Mouse (Mus musculus) CD4-positive, CD25-positive, alpha-beta regulatory T cell, adult 4 months (primary cell): ENCODE measurements around the gene Slc16a6. TPM values are rescaled to one million over a fixed set of nuclear protein-coding genes. Genes with fewer than 3 reads are reported as not detected.

Experiments
- ATAC-seq: one replicate; pipeline ENCODE4 v1.8.0; 2017
- polyA plus RNA-seq, 2 experiments: library from polyadenylated mRNA; unstranded; fragments of 100-300 nt; shearing (Covaris generic); gene quantifications; one replicate each; pipeline ENCODE4 v1.2.1; 2017

Gene Slc16a6
- polyA plus RNA-seq, 2 experiments from 2014 or later, result 16.7 to 21.0 TPM

DNA sequence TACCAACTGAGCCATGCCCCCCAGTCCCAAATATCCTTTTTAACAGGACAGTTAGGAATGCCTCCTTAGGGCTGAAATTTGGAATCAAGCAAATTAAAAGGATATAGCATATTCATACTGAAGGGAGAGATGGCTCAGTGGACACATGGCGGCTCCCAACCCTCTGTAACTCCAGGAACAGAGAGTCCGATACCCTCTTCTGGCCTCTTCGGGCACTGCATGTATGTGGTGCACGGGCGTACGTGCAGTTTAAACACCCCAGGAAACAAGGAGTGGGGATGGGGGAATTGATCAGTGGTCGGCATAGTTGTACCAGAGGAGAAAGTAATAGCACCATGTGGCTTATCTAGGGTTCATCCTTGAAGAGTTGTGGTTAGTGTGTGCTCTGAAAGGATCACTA lies 28.8 kb downstream of the Slc16a6 start:
- ATAC-seq, result no peak

DNA sequence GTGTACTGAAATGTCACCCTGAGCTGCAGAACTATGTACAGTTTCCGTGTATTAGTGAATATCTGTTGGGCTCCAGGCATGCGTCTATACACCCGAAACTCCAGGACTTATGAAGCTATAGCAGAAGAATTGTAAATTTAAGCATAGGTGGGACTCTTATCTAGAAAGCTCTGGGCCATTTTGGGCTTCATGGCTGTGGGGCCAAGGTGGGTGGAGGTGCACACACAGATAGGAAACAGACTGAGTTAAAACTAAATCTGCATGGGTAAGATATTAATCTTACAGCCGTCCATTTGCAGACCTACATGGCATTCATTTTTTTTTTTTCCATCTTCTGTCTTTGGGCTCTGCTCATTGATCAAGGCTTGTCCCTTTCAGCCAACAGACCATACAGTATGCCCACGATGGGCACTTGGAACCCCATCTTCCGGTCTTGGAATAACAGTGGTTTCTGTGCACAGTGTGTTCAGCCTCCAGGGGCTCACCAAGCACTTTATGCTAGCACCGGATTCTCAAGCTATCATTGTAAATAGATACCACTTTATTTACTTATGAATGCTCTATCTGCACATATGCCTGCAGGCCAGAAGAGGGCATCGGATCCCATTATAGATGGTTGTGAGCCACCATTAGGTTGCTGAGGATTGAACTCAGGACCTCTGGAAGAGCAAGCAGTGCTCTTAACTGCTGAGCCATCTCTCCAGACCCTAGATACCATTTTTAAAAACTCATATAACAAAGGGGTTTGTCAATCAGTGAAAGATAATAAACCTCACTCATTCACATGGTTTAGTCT lies 29.7 kb downstream of the Slc16a6 start:
- ATAC-seq, result no peak

DNA sequence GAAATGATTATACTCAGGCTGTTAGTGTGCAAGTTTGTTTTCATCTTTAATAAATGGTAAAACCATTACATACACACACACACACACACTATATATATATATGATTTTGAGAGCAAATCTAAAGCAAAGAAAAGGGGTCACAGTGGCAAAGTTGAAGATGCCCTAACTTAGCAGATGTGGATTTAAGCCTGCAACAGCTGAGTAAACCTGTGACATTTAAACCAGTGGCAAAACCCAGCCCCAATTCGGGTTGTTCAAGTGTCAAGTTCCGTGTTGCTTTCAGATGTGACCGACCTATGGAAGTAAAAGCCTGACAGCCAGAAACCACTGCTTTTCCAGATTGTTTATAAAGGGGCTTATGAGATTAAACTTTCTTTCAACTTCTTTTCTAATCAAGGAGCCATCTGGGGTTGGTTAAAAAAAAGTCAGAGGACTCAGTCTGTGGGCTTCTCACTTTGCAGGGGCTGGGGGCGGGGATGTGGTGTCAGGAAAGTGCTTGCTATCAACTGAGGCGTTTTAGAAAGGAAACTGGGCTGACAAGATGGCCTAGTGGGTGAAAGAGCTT lies 31.1 kb downstream of the Slc16a6 start:
- ATAC-seq, result no peak

DNA sequence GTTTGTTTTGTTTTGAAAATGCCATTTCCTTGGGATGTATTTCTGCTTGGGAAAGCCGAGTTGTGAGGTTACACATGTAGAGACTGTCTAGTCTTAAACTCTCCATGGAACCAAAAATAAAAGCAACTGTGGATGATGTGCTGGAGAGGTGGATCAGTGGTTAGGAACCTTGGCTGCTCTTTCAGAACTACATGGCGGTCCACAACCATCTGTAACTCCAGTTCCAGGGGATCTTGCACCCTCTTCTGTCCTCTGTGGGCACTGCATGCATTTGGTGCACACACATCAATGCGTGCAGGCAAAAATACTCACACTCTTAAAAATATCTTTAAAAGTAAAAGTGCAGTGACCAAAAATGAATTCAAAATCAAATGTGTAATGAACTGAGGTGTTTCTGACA lies 32.3 kb downstream of the Slc16a6 start:
- peak; percentile 54 for ATAC-seq

- peak; percentile 1 for ATAC-seq
These were observed 32.8 kb downstream of the Slc16a6 start for GRCm38 (mm10) chr11:109440641-109441040.

DNA sequence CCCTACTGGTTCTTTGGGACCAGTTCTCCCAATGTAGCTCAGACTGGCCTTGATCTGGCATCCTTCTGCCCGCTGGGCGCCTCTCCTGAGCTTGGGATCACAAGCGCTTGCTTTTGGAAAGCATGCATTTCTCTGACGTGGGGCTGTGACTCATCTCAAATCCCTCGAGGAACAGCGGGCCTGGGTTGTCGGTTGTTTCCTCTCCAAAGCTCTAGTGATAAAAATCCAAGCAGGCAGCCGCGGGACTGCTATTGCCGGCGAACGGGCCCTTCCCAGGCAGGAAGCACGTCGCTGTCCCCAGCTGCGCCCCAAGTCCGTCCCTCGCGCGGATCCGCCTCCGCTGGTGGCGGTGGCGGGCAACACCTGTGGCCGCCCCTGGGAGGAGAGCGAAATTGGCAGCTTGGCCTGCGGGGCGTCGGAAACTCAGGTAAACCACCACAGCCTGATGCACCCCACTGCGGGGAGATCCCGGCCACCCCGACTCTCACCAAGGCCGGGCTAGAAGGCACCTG lies 33.5 kb downstream of the Slc16a6 start:
- ATAC-seq, result peak; percentile 84

GRCm38 (mm10) chr11:109439209-109439608 lies 34.2 kb downstream of the Slc16a6 start:
- ATAC-seq, result no peak

GRCm38 (mm10) chr11:109436889-109437288 lies 36.5 kb downstream of the Slc16a6 start:
- ATAC-seq, result no peak

DNA sequence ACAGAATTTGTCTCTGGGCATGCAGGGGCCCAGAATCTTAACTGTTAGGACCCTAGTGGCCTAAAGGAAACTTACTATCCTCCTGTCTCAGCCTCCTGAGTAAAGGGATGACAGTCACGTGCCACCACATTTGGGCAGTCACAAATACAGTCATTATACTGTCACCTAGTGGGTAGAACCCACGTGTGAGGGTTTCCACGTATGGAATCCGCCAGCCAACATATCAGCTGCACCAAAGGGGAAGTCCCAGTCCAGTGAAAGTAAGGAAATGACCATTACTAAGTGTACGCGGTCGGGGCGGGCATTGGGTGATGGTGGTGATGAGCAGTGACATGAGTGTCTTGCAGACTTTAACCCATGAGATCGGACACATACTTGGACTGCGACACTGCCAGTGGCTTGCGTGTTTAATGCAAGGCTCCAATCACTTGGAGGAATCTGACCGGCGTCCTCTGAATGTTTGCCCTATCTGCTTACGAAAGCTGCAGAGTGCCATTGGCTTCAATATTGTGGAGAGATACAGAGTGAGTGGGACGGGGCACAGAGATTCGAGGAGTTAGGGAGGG lies 39.1 kb downstream of the Slc16a6 start:
- no peak for ATAC-seq

- no peak for ATAC-seq
These were observed 46.0 kb downstream of the Slc16a6 start for GRCm38 (mm10) chr11:109427353-109427752.

DNA sequence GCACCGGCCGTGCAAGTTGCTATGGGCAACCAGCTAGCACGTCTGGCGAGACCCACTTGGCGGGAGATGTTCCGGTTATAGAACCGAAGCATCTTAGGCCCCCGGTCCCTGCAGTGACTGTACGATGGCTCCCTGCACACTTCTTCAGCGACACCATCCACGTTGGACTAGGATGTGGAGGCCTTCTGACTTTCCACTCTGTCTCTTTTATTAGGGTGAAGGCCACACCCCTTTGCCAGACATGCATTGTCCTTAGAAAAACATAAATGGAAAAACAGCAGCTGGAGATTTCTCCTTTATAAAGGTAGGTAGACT lies 47.2 kb downstream of the Slc16a6 start:
- ATAC-seq, result no peak

GRCm38 (mm10) chr11:109425392-109426271 lies 47.8 kb downstream of the Slc16a6 start, which contains the start of gene Amz2:
Gene Amz2, plus strand, starts transcription at chr11:109425946.
- peak; percentile 84 for ATAC-seq

DNA sequence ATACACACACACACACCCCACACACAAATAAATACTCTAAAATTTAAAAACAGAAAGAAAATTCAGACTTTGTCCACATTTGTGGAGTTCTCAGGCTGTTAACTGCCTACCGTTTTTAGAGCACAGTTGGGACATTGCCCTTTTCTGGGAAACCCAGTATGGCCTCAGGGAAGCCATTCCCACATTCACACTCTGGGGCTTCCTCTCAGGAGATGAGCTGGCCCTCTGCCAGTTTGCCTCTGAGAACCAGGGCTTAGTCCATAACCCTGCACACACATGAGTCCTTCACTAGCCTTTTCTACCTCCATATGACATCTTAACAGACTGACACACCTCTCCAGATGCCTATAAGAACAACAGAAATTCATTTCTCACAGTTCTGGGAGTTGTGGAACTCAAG lies 50.1 kb downstream of the Slc16a6 start:
- ATAC-seq, result no peak

- no peak for ATAC-seq
These were observed 51.1 kb downstream of the Slc16a6 start for GRCm38 (mm10) chr11:109422263-109422662.

DNA sequence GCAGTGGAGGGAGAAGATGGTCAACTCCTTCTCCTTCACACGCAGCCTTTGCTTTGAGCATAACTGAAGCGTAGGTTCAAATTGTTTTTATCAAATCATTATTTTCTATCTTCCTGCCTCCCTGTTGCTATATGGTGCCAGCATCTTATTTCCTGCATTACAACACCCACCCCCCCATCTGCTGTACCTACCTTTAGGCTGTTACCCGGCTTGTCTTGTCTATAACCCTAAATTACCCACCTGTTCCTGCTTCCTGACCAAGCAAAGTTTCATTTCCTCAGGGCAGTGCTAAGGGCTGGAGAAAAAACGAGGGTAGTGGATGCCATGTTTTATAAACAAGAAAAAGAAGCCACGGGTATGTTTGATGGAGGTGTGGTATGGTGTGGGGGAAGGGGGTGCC lies 52.2 kb downstream of the Slc16a6 start:
- no peak for ATAC-seq

DNA sequence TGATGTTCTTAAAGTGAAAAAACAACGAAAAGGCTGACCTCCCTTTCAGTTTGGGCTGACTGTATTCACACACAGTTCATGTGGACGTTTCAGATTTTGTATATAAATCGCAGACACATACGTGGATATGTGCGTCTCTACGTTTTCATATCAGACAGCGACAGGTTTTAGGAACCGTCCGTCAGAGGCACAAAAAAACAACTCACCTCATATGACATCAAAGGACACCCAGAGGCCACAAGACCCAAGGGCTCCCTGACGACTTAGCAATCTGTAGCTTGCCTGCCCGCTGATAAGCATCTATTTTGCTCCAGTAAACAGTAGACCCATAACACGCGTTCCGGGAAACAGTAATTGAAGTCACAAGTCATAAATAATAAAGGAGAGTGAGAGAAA lies 52.8 kb downstream of the Slc16a6 start:
- ATAC-seq, result peak; percentile 33

- peak; percentile 89 for ATAC-seq
These were observed 53.3 kb downstream of the Slc16a6 start for GRCm38 (mm10) chr11:109419961-109420566.

DNA sequence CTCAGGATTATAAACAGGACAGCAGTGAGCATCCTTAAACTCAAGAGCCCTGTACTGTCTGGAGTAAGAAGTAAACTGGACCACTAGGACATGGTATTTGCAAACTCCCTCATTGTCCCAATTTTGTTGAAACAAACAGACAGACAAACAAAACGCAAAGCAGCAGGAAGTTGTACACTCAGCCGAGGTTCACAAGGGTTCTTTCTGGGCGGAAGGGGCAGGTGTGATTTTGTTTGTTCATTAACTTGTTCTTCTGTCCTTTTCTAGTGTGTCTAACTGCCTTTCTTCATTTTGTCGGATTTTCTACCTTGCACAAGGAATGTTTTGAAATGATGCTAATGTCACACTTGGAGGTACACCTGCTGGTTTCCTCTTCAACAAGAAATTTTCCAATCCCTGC lies 53.9 kb downstream of the Slc16a6 start:
- peak; percentile 33 for ATAC-seq

- ATAC-seq, result no peak
These were observed 55.8 kb downstream of the Slc16a6 start for GRCm38 (mm10) chr11:109417472-109418040.

- no peak for ATAC-seq
These were observed 56.5 kb downstream of the Slc16a6 start for GRCm38 (mm10) chr11:109416709-109417420.

- ATAC-seq, result no peak
These were observed 58.6 kb downstream of the Slc16a6 start for GRCm38 (mm10) chr11:109414802-109415201.
